Mouse (Mus musculus) testis, postnatal 14 days (tissue): ENCODE results near the gene Fzr1.

Source experiments
- DNase-seq: peaks from one replicate; pipeline ENCODE4 v3.0.0; 2021; ENCODE audit warnings: low spot score

The Fzr1 gene

DNA sequence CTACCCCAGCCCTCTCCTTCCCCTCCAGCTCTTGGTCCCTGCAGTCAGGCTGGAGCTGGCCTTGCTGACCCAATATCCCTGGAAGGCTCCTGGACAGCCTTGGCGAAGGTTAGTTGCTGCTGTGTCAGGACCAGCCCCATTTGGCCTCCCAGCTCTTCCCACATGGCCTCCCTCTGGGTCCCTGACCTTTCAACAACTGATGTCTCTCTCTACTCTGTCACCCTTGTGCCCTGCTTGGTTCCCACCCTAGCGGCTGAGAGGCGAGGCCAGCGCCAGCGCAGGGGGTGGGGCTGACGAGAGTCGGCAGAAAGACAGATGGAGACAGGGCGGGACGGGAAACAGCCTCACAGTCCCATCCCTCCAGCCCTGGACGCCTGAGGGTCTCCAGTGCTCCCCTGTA is 49.9 kb downstream of the Fzr1 start, which contains the start of gene Tbxa2r:
TSS of gene Tbxa2r (plus strand) at position 346 of the 400 bp plus-strand sequence.
- peak; percentile 66 for DNase-seq

DNA sequence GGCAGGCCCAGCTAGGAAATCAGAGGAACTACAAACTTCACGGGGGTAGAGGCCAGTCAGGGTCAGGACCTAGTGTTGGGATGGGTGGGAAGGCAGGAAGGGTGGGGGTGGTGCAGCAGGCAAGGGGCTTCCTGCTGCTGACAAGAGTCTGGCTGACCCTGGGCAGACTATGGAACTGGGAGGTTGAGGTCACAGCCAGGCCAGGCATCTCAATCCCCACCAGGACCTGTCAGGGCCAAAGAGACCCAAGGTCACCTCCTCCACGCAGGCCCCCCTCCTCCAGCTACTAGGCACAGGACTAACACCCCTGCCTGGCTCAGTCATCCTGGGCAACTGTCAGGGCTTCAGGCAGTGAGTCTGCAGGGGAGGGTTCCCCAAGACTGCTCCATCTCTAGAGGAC is 50.4 kb downstream of the Fzr1 start:
- no peak for DNase-seq

DNA sequence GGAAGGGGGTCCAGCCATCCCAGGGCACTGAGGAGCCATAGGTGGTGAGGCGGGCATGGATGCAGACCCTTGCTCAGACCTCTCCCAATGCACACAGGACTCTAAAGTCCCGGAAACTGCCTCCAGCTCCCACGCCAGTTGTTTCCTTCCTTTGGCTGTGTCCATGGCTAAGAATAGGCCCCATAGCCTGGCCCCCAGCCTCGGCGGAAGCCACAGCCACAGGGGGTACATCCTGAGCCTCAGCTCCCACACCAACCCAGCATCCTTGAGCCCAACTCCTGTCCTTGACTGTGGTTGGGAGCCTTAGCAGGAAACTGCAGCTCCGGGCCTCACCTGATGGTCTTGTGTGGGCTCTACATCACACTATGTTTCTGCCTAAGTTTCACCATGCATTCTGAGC is 51.5 kb downstream of the Fzr1 start:
- DNase-seq = no peak

DNA sequence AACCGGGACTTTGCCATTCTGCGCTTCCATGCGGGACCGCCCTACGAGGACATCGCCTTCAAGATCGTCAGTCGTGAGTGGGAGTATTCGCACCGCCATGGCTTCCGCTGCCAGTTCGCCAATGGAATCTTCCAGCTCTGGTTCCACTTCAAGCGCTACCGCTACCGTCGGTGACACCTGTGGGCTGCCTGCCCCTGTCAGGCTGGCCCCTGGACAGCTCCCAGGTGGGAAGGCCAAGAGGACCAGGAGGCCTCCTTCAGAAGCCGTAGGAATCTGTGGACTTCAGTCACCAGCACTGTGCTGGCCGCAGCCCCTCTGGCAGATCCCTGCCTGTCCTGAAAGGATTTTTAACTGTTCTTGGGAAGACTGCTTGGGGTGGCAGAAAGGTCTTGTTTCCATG is 52.5 kb downstream of the Fzr1 start:
- DNase-seq = no peak

DNA sequence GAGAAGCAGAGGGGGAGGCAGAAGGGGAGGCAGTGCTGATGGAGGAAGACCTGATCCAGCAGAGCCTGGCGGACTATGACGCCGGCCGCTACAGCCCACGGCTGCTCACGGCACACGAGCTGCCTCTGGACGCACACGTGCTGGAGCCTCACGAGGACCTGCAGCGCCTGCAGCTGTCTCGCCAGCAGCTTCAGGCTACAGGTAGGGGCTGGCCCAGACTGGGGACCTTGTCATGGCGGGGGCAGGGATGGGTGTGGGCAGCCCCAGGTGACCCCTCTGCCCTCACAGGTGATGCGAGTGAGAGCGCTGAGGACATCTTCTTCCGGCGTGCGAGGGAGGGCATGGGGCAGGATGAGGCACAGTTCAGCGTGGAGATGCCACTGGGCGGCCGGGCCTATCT is 53.1 kb downstream of the Fzr1 start:
- no peak for DNase-seq

DNA sequence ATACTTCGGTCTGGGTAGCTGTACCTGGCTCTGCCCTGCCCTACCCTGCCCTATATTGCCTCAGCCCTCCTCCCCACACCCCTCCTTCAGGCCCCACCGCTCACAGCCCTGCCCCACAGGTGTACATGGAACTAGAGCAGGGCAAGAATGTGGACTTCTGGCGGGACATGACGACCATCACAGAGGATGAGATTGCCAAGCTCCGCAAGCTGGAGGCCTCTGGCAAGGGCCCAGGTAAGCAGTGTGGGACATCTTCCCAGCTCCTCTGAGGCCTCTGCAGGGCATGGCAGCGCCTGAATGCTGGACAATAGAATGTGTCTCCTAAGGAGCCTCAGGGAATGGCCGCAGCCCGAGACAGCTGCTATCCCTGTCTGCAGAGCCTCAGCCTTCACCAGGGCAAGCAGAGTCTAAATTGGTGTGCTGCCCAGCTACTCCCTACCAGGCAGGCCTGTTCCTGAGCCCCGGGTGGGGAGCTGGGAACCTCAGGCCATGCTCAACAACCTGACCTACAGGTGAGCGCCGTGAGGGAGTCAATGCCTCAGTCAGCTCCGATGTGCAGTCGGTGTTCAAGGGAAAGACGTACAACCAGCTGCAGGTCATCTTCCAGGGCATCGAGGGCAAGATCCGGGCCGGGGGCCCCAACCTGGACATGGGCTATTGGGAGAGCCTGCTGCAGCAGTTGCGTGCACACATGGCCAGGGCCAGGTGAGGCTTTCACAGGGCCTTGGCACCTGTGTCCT is 54.4 kb downstream of the Fzr1 start:
- no peak for DNase-seq

DNA sequence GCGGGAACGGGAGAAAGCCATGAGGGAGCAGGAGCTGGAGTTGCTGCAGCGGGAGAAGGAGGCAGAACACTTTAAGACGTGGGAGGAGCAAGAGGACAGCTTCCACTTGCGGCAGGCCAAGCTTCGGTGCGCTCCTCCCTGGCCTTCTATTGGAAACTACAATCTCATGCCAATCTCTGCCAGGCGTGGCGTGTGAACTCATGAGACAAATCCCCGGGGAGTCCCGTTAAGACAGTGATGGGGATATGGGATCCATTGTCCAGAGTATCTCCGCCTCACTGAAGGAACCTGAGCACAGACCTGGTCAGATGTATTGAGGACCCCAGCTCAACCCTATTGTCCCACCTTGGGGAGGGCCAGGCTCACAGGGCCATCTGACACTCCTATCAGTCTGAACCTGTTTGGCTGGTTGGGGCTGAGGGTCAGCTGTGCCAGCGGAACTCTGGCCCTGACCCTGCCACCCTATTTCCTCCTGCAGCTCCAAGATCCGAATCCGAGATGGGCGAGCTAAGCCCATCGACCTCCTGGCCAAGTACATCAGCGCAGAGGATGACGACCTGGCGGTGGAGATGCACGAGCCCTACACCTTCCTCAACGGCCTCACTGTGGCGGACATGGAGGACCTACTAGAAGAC is 55.1 kb downstream of the Fzr1 start:
- DNase-seq = no peak

DNA sequence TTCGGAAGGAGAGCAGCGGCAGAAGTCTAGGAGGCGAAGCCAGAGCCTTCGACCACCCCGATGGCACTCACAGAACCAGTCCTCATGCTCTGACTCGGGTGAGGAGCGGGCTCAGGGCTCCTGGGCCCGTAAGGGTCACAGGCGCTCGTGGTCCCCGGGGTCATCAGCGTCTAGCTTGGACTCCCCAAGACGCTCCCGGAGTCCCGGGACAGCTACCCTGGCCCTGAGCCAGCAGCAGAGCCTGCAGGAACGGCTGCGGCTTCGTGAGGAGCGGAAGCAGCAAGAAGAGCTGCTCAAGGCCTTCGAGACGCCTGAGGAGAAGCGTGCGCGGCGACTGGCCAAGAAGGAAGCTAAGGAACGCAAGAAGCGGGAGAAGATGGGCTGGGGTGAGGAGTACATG is 55.9 kb downstream of the Fzr1 start:
- DNase-seq = no peak

DNA sequence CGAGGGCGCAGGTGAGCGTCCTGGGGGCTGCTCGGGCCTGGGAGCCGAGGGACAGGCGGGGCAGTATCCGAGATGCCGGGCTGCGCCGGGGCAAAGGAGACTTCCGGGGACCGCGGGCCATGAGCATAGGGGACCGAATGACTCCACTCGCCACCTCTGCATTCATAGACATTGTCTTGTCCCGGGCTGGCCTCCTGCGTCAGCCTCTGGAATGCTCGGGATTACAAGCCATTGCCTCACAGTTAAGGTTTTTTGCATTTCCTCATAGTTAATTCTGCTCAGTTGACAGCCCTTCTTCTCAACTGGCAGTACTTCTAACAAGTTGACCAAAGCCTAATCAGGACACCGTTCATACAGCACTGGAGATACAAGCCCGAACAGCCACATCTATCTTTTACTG is 56.9 kb downstream of the Fzr1 start:
- no peak for DNase-seq

DNA sequence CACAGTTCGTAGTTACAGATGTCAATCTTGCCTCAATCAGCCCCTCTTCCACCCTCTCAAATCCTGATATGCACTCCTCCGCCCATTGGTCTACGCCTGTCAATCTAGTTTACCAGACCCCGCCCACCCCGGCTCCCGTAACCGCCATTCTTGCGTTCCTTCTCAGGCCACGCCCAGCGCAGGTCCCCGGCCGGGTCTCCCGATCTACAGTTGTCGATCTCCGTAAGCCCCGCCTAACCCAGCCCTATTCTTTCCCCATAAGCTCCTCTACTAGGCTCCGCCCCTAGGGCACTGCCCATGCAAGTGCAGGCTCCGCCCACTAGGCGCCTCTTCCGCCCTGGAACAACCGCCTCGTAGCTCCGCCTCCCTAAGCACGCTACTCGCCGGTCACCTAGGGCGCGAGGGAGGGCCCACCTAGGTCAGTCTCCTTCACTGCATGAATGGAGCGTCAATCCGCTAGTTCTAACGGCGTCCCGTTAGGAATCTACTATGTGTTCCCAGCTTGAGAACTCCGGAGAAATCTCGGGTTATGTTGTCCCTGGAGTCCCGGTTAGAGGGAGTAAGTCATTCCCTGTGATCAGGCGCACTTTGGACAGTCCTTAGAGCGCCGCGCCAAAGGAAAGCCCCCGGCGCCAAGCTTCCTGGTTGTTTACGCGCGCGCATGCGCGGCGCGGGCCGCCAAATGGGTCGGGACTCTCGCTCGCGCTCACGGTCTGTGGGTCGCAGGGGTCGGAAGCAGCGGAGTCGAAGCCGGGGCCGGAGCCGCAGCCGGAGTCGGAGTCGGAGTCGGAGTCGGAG is 57.6 kb downstream of the Fzr1 start, which contains the start of gene Cactin:
TSS of gene Cactin (plus strand) at position 554 of the 798 bp plus-strand sequence.
- DNase-seq = peak; percentile 100

DNA sequence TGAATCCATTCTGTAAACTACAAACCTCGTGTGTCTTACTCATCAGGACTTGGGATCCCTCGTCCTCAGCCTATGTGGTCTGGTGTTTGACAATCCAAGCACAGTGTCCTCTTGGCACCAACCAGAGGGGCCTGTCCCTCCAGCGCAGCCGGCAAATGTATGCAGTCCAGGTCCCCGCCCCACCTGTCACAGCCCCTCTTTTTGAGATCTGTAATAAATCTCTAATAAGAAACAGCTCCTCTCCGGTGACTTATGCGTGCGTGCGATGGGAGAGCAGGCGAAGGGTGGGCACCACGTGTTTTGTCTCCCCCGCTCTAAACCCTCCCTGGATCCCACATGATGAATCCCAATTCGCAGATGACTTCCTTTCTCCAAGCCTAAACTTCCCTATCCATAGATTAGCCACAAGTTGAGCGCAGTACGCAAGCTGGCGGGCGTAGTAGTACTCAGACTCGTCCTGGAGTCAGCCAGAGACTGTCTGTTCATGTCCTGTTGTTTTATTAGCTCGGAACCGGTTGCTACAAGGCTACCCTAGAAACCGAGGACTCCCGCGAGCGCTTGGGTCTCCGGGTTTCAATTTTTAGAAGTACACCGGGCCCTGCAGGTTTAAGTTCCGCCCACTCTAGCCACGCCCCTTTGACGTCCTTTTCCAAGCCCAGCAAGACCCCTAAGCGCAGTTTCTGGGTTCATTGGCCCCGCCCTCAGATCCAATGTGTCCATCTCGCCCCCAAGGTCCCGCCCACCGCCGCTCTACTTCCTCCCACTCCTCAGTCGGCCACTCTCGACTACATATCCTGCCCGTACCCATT is 58.4 kb downstream of the Fzr1 start:
- peak; percentile 58 for DNase-seq

DNA sequence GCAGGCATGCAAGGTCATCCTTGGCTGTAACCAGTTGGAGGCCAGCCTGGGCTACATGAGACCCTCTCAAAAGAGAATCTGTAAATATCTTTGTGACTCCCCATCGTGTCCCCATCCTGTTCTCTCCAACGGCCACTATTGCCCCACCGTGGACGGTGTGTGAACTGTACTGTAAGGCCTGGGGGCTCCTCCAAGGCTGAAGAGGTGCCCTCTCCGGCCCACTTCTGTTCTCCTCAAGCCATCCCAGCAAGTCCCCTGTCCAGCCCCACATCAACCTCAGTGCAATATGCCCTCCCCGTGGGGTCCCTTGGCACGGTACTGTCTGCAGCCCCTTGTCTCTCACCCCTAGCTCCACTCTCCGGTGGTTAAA is 59.0 kb downstream of the Fzr1 start:
- DNase-seq = no peak

DNA sequence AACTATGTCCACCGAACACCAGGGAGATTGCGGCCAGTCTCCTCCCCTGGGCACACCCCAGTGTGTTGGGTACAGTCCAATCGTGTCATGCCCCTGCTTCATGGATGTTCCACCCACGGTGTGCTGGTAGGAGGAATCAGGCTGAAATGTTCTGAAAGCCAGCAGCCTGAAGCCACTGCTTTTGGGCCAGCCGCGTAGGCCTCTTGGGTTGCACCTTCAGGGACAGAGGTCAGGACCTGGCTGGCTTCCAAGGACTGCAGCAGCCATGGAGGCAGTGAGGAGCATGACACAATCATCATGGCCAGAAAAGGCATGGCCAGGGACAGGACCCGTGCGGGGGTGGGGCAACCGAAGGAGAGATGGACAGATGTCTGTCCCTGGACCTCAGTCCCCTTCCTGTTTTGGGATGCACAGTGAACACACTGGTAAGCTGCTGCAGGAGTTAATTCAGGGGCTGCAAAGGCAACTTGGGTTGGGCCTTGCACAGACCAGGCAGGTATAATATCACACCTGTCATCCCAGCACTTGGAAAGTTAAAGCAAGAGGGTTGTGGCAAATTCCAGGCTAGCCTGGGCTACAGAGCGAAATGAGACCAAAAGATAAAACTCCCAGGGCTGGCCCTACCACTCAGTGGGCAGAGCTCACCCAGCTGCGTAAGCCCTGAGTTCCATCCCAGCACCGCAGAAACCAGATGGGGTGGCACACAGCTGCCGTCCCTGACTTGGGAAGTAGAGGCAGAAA is 59.6 kb downstream of the Fzr1 start:
- peak; percentile 66 for DNase-seq

DNA sequence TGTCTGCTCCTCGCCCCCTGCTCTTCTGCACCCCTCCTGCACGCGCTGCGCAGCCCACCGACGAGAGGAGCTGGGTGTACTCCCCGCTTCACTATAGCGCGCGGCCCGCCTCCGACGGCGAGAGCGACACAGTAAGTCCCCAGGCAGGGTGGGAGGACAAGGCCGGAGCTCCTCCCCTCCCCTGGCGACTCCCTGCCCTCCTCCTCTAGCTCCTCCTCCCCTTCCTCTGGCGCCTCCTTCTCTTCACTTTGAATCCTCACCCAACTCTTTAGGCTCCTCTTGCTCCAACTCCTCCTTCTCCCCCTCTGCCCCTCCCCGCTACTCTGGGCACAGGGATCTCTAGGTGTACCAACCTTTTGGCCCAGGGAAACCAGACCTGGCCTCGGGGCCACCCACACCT is 61.0 kb downstream of the Fzr1 start:
- no peak for DNase-seq

DNA sequence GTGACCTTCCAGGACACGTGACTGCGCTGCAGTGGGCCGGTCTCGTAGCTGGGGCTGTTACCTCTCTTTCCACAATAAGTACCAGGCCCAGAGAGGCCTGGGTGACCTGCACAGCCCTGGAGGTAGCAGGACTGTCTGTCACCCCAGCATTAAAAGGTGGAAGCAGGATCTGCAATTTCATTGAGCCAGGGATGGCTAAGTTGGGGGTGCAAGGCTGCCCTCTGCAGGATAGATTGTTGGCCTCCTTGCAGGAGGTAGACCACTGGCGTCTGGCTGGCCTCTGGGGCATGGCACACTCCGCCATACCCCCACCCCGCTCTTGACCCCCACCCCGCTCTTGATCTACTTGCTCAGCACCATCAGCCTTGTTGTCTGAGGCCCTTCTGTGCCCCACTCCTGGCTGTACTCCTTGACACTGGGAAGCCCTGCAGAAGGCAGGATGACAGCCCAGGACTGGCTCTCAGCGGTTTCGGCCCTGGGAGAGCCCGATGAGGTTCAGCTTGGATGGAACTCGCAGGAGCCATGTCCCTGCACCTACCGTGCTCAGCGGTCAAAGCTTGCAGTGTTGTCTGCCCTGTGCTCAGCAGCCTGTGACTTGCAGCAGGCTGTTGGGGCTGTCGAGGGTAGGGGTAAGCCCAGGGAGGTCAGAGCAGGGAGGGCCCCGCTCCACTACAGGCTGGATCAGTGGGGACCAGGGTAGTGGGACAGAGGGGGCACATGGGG is 61.8 kb downstream of the Fzr1 start:
- DNase-seq = no peak
